Mouse (Mus musculus) erythroid progenitor cell, adult 5-6 weeks (primary cell): Measurements from ENCODE around the gene Eef1akmt2. TPM values are rescaled to one million over a fixed set of nuclear protein-coding genes. Genes with fewer than 3 reads are reported as not detected.

Experiments used
- total RNA-seq, 2 experiments: library from RNA; stranded (forward) in 1 of 2; stranded (reverse) in 1 of 2; fragments of 150-400 nt in 1 of 2; fragments of 186-747, 209-891 nt in 1 of 2; gene quantifications; 2 replicates each; pipeline versions ENCODE4 v1.2.3 to v1.2.4; 2015 to 2017; ENCODE audit warnings: low replicate concordance in 2 of 2

Eef1akmt2 gene
- total RNA-seq, 2 experiments from 2014 or later, result 8.0 to 21.3 TPM

Other genes starting within 250 kb of the Eef1akmt2 start
- 1.7 and 2.5 TPM in 2 replicates for gene Lhpp, start 242.0 kb downstream of the Eef1akmt2 start, total RNA-seq (2015; ENCODE audit: low replicate concordance)
- 1.8 and 3.6 TPM in 2 replicates for gene Lhpp, start 242.0 kb downstream of the Eef1akmt2 start, total RNA-seq (2017; ENCODE audit: low replicate concordance)
- 241 and 246 TPM in 2 replicates for gene Fam53b, start 38.8 kb downstream of the Eef1akmt2 start, total RNA-seq (2015; ENCODE audit: low replicate concordance)
- gene Fam53b, start 38.8 kb downstream of the Eef1akmt2 start, total RNA-seq (2017; ENCODE audit: low replicate concordance), result 163 and 208 TPM in 2 replicates
- 8.6 and 17.2 TPM in 2 replicates for gene Abraxas2, start 6.6 kb upstream of the Eef1akmt2 start, total RNA-seq (2015; ENCODE audit: low replicate concordance)
- 3.6 and 9.0 TPM in 2 replicates for gene Abraxas2, start 6.6 kb upstream of the Eef1akmt2 start, total RNA-seq (2017; ENCODE audit: low replicate concordance)
- 30.6 and 33.2 TPM in 2 replicates for gene Zranb1, start 78.5 kb upstream of the Eef1akmt2 start, total RNA-seq (2015; ENCODE audit: low replicate concordance)
- gene Zranb1, start 78.5 kb upstream of the Eef1akmt2 start, total RNA-seq (2017; ENCODE audit: low replicate concordance), result 62.5 and 78.7 TPM in 2 replicates